Mouse (Mus musculus) kidney, adult 2 months (tissue): ENCODE results near the gene Cdkn1b. TPM values are rescaled to one million over a fixed set of nuclear protein-coding genes. Genes with fewer than 3 reads are reported as not detected.

ENCODE experiments used
- DNase-seq: peaks from one replicate; pipeline ENCODE4 v3.0.0; 2021
- H3K27ac ChIP-seq: fragments of 200-500 bp; 2 replicates; pipeline ENCODE4 v1.5.1; 2012; ENCODE audit warnings: low read depth, low read length, control low read depth, inconsistent platforms; ENCODE audit not compliant: insufficient read depth
- H3K27me3 ChIP-seq: fragments of 200-500 bp; replicated peaks from 2 replicates; pipeline ENCODE4 v1.6.1; 2012; ENCODE audit warnings: mild to moderate bottlenecking, moderate library complexity, low read length, inconsistent platforms; ENCODE audit not compliant: control insufficient read depth, insufficient read depth
- H3K36me3 ChIP-seq: fragments of 200-500 bp; 2 replicates; pipeline ENCODE4 v1.6.1; 2012; ENCODE audit warnings: mild to moderate bottlenecking, moderate library complexity, low read length, inconsistent platforms; ENCODE audit not compliant: control insufficient read depth, insufficient read depth
- H3K4me1 ChIP-seq: fragments of 200-500 bp; 2 replicates; pipeline ENCODE4 v1.6.1; 2011; ENCODE audit warnings: low read length; ENCODE audit not compliant: control insufficient read depth, insufficient read depth
- H3K4me3 ChIP-seq: fragments of 200-500 bp; 2 replicates; pipeline ENCODE4 v1.5.1; 2011; ENCODE audit warnings: mild to moderate bottlenecking, low read depth, low read length, control low read depth; ENCODE audit not compliant: insufficient read depth
- CTCF ChIP-seq: fragments of 200-500 bp; conservative IDR thresholded peaks from 2 replicates; pipeline ENCODE4 v1.5.1; 2011; ENCODE audit warnings: low read depth, mild to moderate bottlenecking, control low read depth, low read length, moderate library complexity, mixed read lengths; ENCODE audit not compliant: insufficient read depth, insufficient read length
- POLR2A ChIP-seq: fragments of 200-500 bp; IDR thresholded peaks from one replicate; pipeline ENCODE4 v1.6.1; 2011; ENCODE audit warnings: low read depth, low read length, control low read depth
- WGBS: fragments of 180-500 bp; shearing (Covaris S2); methylation state at CpG from one replicate; pipeline ENCODE4 v1.1.7; 2018; 5-methylcytosine and 5-hydroxymethylcytosine counted together
- polyA plus RNA-seq: library from polyadenylated mRNA; depleted of rRNA; stranded (reverse); fragments of >200 nt; gene quantifications from 2 replicates; pipeline ENCODE4 v1.2.3, GENCODE M21; 2012

Gene Cdkn1b
- polyA plus RNA-seq, 1 experiment = 17.1 TPM

- Histone ChIP-seq H3K36me3 (no peaks in the 10 kb centered on the region), H3K27me3 (no peaks in the 10 kb centered on the region), H3K27ac (no peak overlapping the region), H3K4me3 (no peak overlapping the region), H3K4me1 (0 out of 2 replicates have a peak, but pooled peaks cover 3% of the 10 kb centered on the region)
- TF ChIP-seq POLR2A (no peak), CTCF (peak; percentile 32)
- 91% methylated on average over 4 of the region's 4 CpGs for WGBS
- DNase-seq = peak; percentile 21
Measured at GRCm38 (mm10) chr6:134956388-134956787, 36.2 kb downstream of the Cdkn1b start.

- no peak for DNase-seq
- Histone ChIP-seq H3K27me3 (no peaks in the 10 kb centered on the region), H3K4me3 (no peak overlapping the region), H3K36me3 (no peaks in the 10 kb centered on the region), H3K4me1 (no peaks in the 10 kb centered on the region), H3K27ac (no peak overlapping the region)
- TF ChIP-seq CTCF (no peak), POLR2A (no peak)
- 68% methylated on average over 5 of the region's 5 CpGs for WGBS
Measured at GRCm38 (mm10) chr6:134961286-134961685, 41.1 kb downstream of the Cdkn1b start.

GRCm38 (mm10) chr6:134961858-134962517 is 41.8 kb downstream of the Cdkn1b start:
- WGBS = 82% methylated on average over 9 of the region's 9 CpGs
- Histone ChIP-seq H3K27ac (no peak overlapping the region), H3K27me3 (no peaks in the 10 kb centered on the region), H3K4me1 (no peaks in the 10 kb centered on the region), H3K4me3 (no peak overlapping the region), H3K36me3 (no peaks in the 10 kb centered on the region)
- TF ChIP-seq CTCF (no peak), POLR2A (no peak)
- DNase-seq = no peak

- DNase-seq = no peak
- 77% methylated on average over 5 of the region's 5 CpGs for WGBS
- Histone ChIP-seq H3K4me1 (no peaks in the 10 kb centered on the region), H3K27me3 (no peaks in the 10 kb centered on the region), H3K4me3 (no peak overlapping the region), H3K36me3 (no peaks in the 10 kb centered on the region), H3K27ac (no peak overlapping the region)
- TF ChIP-seq POLR2A = no peak
- no peak for TF ChIP-seq CTCF
Measured at GRCm38 (mm10) chr6:134962518-134962893, 42.3 kb downstream of the Cdkn1b start.

- H3K4me3 ChIP-seq = no peak overlapping the region
- 63% methylated on average over 2 of the region's 2 CpGs for WGBS
- no peak for TF ChIP-seq CTCF
- TF ChIP-seq POLR2A = no peak
- no peaks in the 10 kb centered on the region for H3K4me1 ChIP-seq
- H3K27ac ChIP-seq = no peak overlapping the region
- H3K27me3 ChIP-seq = no peaks in the 10 kb centered on the region
- DNase-seq = no peak
- no peaks in the 10 kb centered on the region for H3K36me3 ChIP-seq
Measured at GRCm38 (mm10) chr6:134963910-134964309, 43.7 kb downstream of the Cdkn1b start.

GRCm38 (mm10) chr6:134966681-134967080 is 46.5 kb downstream of the Cdkn1b start:
- no peak overlapping the region for H3K4me3 ChIP-seq

GRCm38 (mm10) chr6:134968326-134968725 is 48.1 kb downstream of the Cdkn1b start:
- no peaks in the 10 kb centered on the region for H3K36me3 ChIP-seq
- no peak for TF ChIP-seq POLR2A
- TF ChIP-seq CTCF = no peak
- no peaks in the 10 kb centered on the region for H3K27me3 ChIP-seq
- WGBS = 28% methylated on average over 1 of the region's 1 CpGs
- no peak overlapping the region for H3K4me3 ChIP-seq
- H3K4me1 ChIP-seq = no peaks in the 10 kb centered on the region
- H3K27ac ChIP-seq = no peak overlapping the region
- DNase-seq = no peak

More at GRCm38 (mm10) chr6:134966681-134967080, 46.5 kb downstream of the Cdkn1b start:
- Histone ChIP-seq H3K36me3 (no peaks in the 10 kb centered on the region), H3K4me1 (no peaks in the 10 kb centered on the region), H3K27me3 (no peaks in the 10 kb centered on the region), H3K27ac (no peak overlapping the region)
- DNase-seq = no peak
- TF ChIP-seq POLR2A = no peak
- no peak for TF ChIP-seq CTCF
- WGBS = 82% methylated on average over 5 of the region's 5 CpGs
